Mouse (Mus musculus): ENCODE measurements around the gene Dvl3.
"Not testable (repeated sequence)": the region's sequence is repeated elsewhere in the genome, so short reads cannot be mapped to it uniquely, and the experiment has no call there.

The Dvl3 gene

GRCm38 (mm10) chr16:20516726-20517201, at the start of gene Dvl3:
Gene Dvl3, plus strand, starts transcription at chr16:20516982.
- peak; percentile 92 for DNase-seq

- no peak for DNase-seq
Observed at GRCm38 (mm10) chr16:20470981-20471380, 45.8 kb upstream of the Dvl3 start.

GRCm38 (mm10) chr16:20471686-20472085, 45.1 kb upstream of the Dvl3 start:
- no peak for DNase-seq

GRCm38 (mm10) chr16:20473748-20474147, 43.0 kb upstream of the Dvl3 start:
- DNase-seq = no peak

GRCm38 (mm10) chr16:20474211-20474610, 42.6 kb upstream of the Dvl3 start:
- DNase-seq = no peak

GRCm38 (mm10) chr16:20474786-20475185, 42.0 kb upstream of the Dvl3 start:
- no peak for DNase-seq

- no peak for DNase-seq
Observed at GRCm38 (mm10) chr16:20475335-20475734, 41.4 kb upstream of the Dvl3 start.

- peak; percentile 70 for DNase-seq
Observed at GRCm38 (mm10) chr16:20476857-20477256, 39.9 kb upstream of the Dvl3 start.

GRCm38 (mm10) chr16:20477270-20477669, 39.5 kb upstream of the Dvl3 start:
- DNase-seq = no peak

- no peak for DNase-seq
Observed at GRCm38 (mm10) chr16:20478504-20478903, 38.3 kb upstream of the Dvl3 start.

GRCm38 (mm10) chr16:20479026-20479760, 37.6 kb upstream of the Dvl3 start:
- not testable (repeated sequence) for DNase-seq

- DNase-seq = peak; percentile 41
Observed at GRCm38 (mm10) chr16:20480115-20480514, 36.7 kb upstream of the Dvl3 start.

- DNase-seq = no peak
Observed at GRCm38 (mm10) chr16:20481746-20482145, 35.0 kb upstream of the Dvl3 start.

- not testable (repeated sequence) for DNase-seq
Observed at GRCm38 (mm10) chr16:20483716-20484115, 33.1 kb upstream of the Dvl3 start.

- DNase-seq = no peak
Observed at GRCm38 (mm10) chr16:20485061-20485460, 31.7 kb upstream of the Dvl3 start.

GRCm38 (mm10) chr16:20486048-20486447, 30.7 kb upstream of the Dvl3 start:
- DNase-seq = no peak

GRCm38 (mm10) chr16:20488151-20488550, 28.6 kb upstream of the Dvl3 start:
- no peak for DNase-seq

GRCm38 (mm10) chr16:20488751-20489150, 28.0 kb upstream of the Dvl3 start:
- DNase-seq = not testable (repeated sequence)

- no peak for DNase-seq
Observed at GRCm38 (mm10) chr16:20489233-20489632, 27.5 kb upstream of the Dvl3 start.

GRCm38 (mm10) chr16:20490581-20490980, 26.2 kb upstream of the Dvl3 start:
- no peak for DNase-seq

- no peak for DNase-seq
Observed at GRCm38 (mm10) chr16:20491301-20491700, 25.5 kb upstream of the Dvl3 start.

- no peak for DNase-seq
Observed at GRCm38 (mm10) chr16:20493452-20493851, 23.3 kb upstream of the Dvl3 start.

- peak; percentile 61 for DNase-seq
Observed at GRCm38 (mm10) chr16:20496671-20497600, 19.8 kb upstream of the Dvl3 start.

Measured in lung, postnatal 14 days (tissue).